Mouse (Mus musculus): ENCODE data around the gene Gp9. TPM values are rescaled to one million over a fixed set of nuclear protein-coding genes. Genes with fewer than 3 reads are reported as not detected.
"Not testable (repeated sequence)": the region's sequence is repeated elsewhere in the genome, so short reads cannot be mapped to it uniquely, and the experiment has no call there.

The Gp9 gene
- polyA plus RNA-seq, 1 experiment: 0.66 TPM

DNA sequence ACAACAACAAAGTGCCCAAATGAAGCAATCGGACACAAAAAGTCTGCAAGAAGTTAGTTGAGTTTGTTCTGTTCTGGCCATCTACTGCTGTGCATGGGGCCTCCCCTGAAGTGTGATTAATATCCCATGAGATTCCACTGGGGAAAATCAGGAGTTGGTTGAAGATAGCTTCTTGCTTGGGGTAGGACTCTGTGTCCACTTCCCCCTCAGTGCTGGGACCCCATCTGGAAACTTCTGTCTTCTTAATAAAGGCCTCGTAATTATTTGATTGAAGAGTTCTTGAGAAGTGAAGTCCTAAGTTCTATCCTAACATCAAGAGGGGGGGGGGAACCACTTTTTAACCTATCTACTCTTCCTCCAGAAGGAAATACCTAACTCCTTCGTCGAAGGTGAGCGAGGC, 15.7 kb upstream of the Gp9 start:
- Histone ChIP-seq H3K4me3 (ENCODE audit: insufficient read depth, low read depth, low read length) (no peak overlapping the region), H3K36me3 (ENCODE audit: control insufficient read depth, insufficient read depth, low read length) (no peaks in the 10 kb centered on the region), H3K27me3 (replicated peaks; ENCODE audit: control insufficient read depth, insufficient read depth, low read length) (no peaks in the 10 kb centered on the region), H3K4me1 (ENCODE audit: control insufficient read depth, insufficient read depth, low read length) (peaks cover 7% of the 10 kb centered on the region), H3K27ac (ENCODE audit: insufficient read depth, low read depth, low read length) (no peak overlapping the region)
- no peak for DNase-seq
- 81% methylated on average over 5 of the region's 5 CpGs for WGBS
- TF ChIP-seq POLR2A (IDR thresholded peaks at IDR 0.05; ENCODE audit: low read depth, low read length) (no peak), CTCF (conservative IDR thresholded peaks at IDR 0.05; ENCODE audit: insufficient read depth, insufficient read length, low read depth, low read length) (no peak)

DNA sequence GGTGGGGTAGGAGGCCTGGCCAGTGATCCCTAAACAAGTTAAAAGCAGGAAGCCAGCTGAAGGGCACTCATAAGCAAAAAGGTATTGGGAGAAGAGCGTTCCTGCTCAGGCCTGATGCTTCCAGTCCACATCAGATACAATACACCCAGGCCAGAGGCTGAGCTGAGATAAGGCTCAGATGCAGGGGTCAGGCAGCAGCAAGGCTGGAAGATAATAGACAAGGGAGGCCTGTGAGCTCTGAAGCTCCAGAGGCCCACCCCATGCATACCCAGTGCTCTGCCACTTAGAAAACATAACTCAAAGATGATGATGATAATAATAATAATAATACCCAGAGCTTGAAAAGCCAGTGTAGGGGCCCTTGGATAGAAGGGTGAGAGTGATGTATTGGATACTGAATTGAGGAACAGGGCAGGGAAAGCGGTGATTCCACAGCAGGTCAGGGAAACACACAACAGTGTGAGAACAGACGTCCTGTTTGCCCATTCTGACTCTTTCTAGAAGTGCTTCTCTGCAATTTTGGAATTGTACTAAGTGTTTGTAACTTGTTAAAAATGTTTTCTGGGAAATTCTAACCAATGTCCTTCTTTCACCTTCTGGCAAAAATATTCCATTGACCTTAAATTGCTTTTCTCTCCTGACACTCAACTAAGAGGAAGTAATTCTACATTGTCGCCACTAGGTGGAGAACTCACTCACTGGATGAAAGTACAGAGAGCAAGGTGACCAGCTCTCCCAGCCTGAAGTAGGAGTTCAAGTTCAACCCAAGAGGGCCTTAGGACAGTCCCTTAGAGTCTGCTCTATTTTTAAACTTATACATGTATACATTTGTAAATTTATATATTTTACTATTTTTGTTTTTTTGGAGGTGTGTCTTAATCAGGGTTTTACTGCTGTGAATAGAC, 14.2 kb upstream of the Gp9 start:
- no peaks in the 10 kb centered on the region for H3K36me3 ChIP-seq (ENCODE audit: control insufficient read depth, insufficient read depth, low read length)

DNA sequence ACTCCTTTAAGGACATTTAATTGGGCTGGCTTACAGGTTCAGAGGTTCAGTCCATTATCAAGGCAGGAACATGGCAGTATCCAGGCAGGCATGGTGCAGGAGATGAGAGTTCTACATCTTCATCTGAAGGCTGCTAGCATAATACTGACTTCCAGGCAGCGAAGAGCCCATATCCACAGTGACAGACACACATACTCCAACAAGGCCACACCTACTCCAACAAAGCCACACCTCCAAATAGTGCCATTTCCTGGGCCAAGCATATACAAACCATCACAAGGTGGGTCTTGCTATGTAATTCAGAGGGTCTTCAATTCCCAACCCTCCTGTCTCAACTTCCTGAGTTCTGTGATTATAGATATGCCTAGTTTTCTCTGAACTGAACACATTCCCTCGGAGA, 13.6 kb upstream of the Gp9 start:
- WGBS: 89% methylated on average over 2 of the region's 2 CpGs
- H3K27ac ChIP-seq (ENCODE audit: insufficient read depth, low read depth, low read length); DNase-seq; H3K4me3 ChIP-seq (ENCODE audit: insufficient read depth, low read depth, low read length); H3K4me1 ChIP-seq (ENCODE audit: control insufficient read depth, insufficient read depth, low read length); H3K27me3 ChIP-seq (replicated peaks; ENCODE audit: control insufficient read depth, insufficient read depth, low read length); H3K36me3 ChIP-seq (ENCODE audit: control insufficient read depth, insufficient read depth, low read length): not testable (repeated sequence)

More for the DNA sequence above, 14.2 kb upstream of the Gp9 start:
- Histone ChIP-seq H3K4me1 (ENCODE audit: control insufficient read depth, insufficient read depth, low read length) (peaks cover 7% of the 10 kb centered on the region), H3K4me3 (ENCODE audit: insufficient read depth, low read depth, low read length) (no peak overlapping the region), H3K27me3 (replicated peaks; ENCODE audit: control insufficient read depth, insufficient read depth, low read length) (no peaks in the 10 kb centered on the region), H3K27ac (ENCODE audit: insufficient read depth, low read depth, low read length) (peak overlapping the region; percentile 13; the same call in 1 of the 2 replicates)
- TF ChIP-seq POLR2A (IDR thresholded peaks at IDR 0.05; ENCODE audit: low read depth, low read length) (no peak), CTCF (conservative IDR thresholded peaks at IDR 0.05; ENCODE audit: insufficient read depth, insufficient read length, low read depth, low read length) (peak; percentile 64)
- WGBS: 54% methylated on average over 4 of the region's 4 CpGs
- DNase-seq: peak; percentile 74

DNA sequence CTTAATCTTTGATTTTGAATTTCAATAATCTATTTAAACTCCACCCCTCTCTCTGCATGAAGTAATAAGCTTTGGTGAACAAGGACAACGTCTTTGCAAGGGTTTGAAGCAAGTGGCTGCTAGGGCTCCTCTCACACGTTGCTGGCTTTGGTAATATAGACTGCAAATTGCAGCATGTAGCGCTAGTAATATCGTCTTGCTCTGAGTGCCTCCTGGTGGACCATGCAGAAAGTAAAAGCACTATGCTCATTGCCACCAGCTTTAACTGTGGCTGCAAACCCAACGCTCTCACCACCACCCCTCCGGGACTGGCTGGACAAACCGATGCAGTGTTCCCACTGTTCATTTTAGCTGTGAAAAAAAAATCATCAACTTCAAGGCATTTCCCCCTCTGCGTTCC, 7.2 kb upstream of the Gp9 start:
- H3K4me1 ChIP-seq (ENCODE audit: control insufficient read depth, insufficient read depth, low read length): no peaks in the 10 kb centered on the region
- H3K36me3 ChIP-seq (ENCODE audit: control insufficient read depth, insufficient read depth, low read length): no peaks in the 10 kb centered on the region
- no peak overlapping the region for H3K4me3 ChIP-seq (ENCODE audit: insufficient read depth, low read depth, low read length)
- WGBS: 36% methylated on average over 8 of the region's 8 CpGs
- no peak for TF ChIP-seq POLR2A (IDR thresholded peaks at IDR 0.05; ENCODE audit: low read depth, low read length)
- peak; percentile 55 for TF ChIP-seq CTCF (conservative IDR thresholded peaks at IDR 0.05; ENCODE audit: insufficient read depth, insufficient read length, low read depth, low read length)
- H3K27ac ChIP-seq (ENCODE audit: insufficient read depth, low read depth, low read length): no peak overlapping the region
- no peaks in the 10 kb centered on the region for H3K27me3 ChIP-seq (replicated peaks; ENCODE audit: control insufficient read depth, insufficient read depth, low read length)
- DNase-seq: peak; percentile 22

DNA sequence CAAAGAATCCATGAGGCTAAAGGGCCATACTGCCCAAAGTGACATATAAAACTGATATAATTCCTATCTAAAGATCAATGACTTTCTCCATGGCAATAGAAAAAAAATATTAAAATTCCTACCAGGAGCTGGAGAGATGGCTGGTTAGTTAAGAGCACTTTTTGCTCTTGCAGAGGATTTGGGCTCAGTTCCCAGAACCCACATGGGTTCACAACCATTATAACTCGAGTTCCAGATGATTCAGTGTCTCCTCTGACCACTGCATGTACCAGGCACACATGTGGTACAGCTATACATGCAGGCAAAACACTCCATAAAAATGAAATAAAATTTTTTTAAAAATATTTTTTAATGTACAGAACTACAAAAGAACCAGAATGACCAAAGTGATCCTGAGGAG, 3.4 kb upstream of the Gp9 start:
- no peaks in the 10 kb centered on the region for H3K27me3 ChIP-seq (replicated peaks; ENCODE audit: control insufficient read depth, insufficient read depth, low read length)
- TF ChIP-seq POLR2A (IDR thresholded peaks at IDR 0.05; ENCODE audit: low read depth, low read length) (no peak), CTCF (conservative IDR thresholded peaks at IDR 0.05; ENCODE audit: insufficient read depth, insufficient read length, low read depth, low read length) (no peak)
- 27% methylated on average over 1 of the region's 1 CpGs for WGBS

DNA sequence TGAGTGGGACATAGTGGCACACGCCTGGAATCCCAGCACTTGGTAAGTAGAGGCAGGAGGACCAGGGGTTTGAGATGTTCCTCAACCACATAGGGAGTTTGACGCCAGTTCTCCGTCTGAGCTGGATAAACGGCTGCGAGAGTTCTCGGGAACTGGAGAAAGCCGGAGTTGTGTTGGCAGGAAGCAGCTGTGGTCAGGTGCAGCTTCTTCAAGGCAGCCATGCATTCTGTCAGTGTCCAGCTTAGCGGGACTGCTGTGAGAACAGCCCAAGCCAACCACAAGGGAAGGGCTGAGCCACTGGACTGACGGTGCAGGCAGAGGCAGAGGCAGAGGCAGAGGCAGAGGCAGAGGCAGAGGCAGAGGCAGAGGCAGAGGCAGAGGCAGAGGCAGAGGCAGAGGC, 3.0 kb upstream of the Gp9 start:
- no peaks in the 10 kb centered on the region for H3K36me3 ChIP-seq (ENCODE audit: control insufficient read depth, insufficient read depth, low read length)
- H3K27me3 ChIP-seq (replicated peaks; ENCODE audit: control insufficient read depth, insufficient read depth, low read length): no peaks in the 10 kb centered on the region
- H3K4me1 ChIP-seq (ENCODE audit: control insufficient read depth, insufficient read depth, low read length): peaks cover 3% of the 10 kb centered on the region; the same call in 1 of the 2 replicates
- H3K4me3 ChIP-seq (ENCODE audit: insufficient read depth, low read depth, low read length): no peak overlapping the region
- no peak for DNase-seq
- TF ChIP-seq POLR2A (IDR thresholded peaks at IDR 0.05; ENCODE audit: low read depth, low read length) (no peak), CTCF (conservative IDR thresholded peaks at IDR 0.05; ENCODE audit: insufficient read depth, insufficient read length, low read depth, low read length) (no peak)
- H3K27ac ChIP-seq (ENCODE audit: insufficient read depth, low read depth, low read length): no peak overlapping the region
- 67% methylated on average over 9 of the region's 9 CpGs for WGBS

More for the DNA sequence above, 3.4 kb upstream of the Gp9 start:
- no peak overlapping the region for H3K4me3 ChIP-seq (ENCODE audit: insufficient read depth, low read depth, low read length)
- H3K36me3 ChIP-seq (ENCODE audit: control insufficient read depth, insufficient read depth, low read length): no peaks in the 10 kb centered on the region
- no peak overlapping the region for H3K27ac ChIP-seq (ENCODE audit: insufficient read depth, low read depth, low read length)
- DNase-seq: no peak
- peaks cover 3% of the 10 kb centered on the region; the same call in 1 of the 2 replicates for H3K4me1 ChIP-seq (ENCODE audit: control insufficient read depth, insufficient read depth, low read length)

DNA sequence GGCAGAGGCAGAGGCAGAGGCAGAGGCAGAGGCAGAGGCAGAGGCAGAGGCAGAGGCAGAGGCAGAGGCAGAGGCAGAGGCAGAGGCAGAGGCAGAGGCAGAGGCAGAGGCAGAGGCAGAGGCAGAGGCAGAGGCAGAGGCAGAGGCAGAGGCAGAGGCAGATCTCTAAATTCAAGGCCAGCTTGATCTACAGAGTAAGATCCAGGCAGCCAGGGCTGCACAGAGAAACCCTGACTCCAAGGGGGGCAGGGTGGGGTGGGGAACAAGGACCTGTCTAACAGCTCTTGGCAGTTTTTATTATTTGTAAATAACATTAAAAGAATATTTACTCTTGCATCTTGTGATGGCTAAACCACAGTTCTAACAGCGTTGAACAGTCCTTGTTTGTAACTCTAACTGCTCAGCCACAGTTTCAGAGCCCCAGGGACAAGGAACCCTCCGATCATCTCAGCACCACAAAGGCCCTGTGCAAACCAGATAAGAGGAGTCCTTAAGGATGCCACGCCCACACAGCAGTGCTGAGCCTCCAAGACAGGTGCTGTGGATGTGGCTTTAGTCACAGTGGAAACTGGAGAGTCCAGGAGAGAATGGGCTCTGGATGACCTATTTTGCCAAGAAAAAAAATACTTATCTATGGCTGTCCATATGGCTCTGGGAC, 2.2 kb upstream of the Gp9 start:
- TF ChIP-seq CTCF (conservative IDR thresholded peaks at IDR 0.05; ENCODE audit: insufficient read depth, insufficient read length, low read depth, low read length) (no peak), POLR2A (IDR thresholded peaks at IDR 0.05; ENCODE audit: low read depth, low read length) (no peak)
- WGBS: 70% methylated on average over 3 of the region's 3 CpGs
- H3K4me3 ChIP-seq (ENCODE audit: insufficient read depth, low read depth, low read length): no peak overlapping the region
- H3K27ac ChIP-seq (ENCODE audit: insufficient read depth, low read depth, low read length): no peak overlapping the region
- no peaks in the 10 kb centered on the region for H3K27me3 ChIP-seq (replicated peaks; ENCODE audit: control insufficient read depth, insufficient read depth, low read length)
- H3K4me1 ChIP-seq (ENCODE audit: control insufficient read depth, insufficient read depth, low read length): peaks cover 3% of the 10 kb centered on the region; the same call in 1 of the 2 replicates
- H3K36me3 ChIP-seq (ENCODE audit: control insufficient read depth, insufficient read depth, low read length): no peaks in the 10 kb centered on the region
- no peak for DNase-seq

Data from kidney, adult 2 months (tissue).